Mouse (Mus musculus): Measurements from ENCODE around the gene Selenoo.

- TF ChIP-seq GATA1 (IDR thresholded peaks at IDR 0.05; ENCODE audit: borderline replicate concordance, low read length) (no peak), FLI1 (IDR thresholded peaks at IDR 0.05; ENCODE audit: low read length) (no peak)
Observed at GRCm38 (mm10) chr15:89118007-89118406, 29.1 kb downstream of the Selenoo start.
